Mouse (Mus musculus) brown adipose tissue, adult 24 weeks (tissue): ENCODE data around the gene Efs. TPM values are rescaled to one million over a fixed set of nuclear protein-coding genes. Genes with fewer than 3 reads are reported as not detected.

Experiments used
- H3K27ac ChIP-seq: fragments of 200-500 bp; replicated peaks from 2 replicates; pipeline ENCODE4 v1.5.1; 2012; ENCODE audit warnings: low read depth, mild to moderate bottlenecking, low read length
- H3K4me1 ChIP-seq: fragments of 200-500 bp; 2 replicates; pipeline ENCODE4 v1.6.1; 2012; ENCODE audit warnings: low read length, mixed read lengths; ENCODE audit not compliant: control insufficient read depth, insufficient read depth, insufficient read length
- H3K4me3 ChIP-seq: fragments of 200-500 bp; 2 replicates; pipeline ENCODE4 v1.5.1; 2012; ENCODE audit warnings: low read depth, mild to moderate bottlenecking, low read length, moderate library complexity; ENCODE audit not compliant: insufficient read depth
- polyA plus RNA-seq: library from polyadenylated mRNA; stranded (reverse); fragments of >200 nt; gene quantifications from 2 replicates; pipeline ENCODE4 v1.2.4, GENCODE M21; 2012; ENCODE audit not compliant: missing spikeins, insufficient read depth, insufficient read length

Efs gene
- polyA plus RNA-seq, 1 experiment: 3.4 TPM

- H3K4me1 ChIP-seq: peaks cover 3% of the 10 kb centered on the region; the same call in 1 of the 2 replicates
- H3K27ac ChIP-seq: no peak overlapping the region
- H3K4me3 ChIP-seq: peak overlapping the region; percentile 96
Observed at GRCm38 (mm10) chr14:54913343-54913742, 12.6 kb downstream of the Efs start.

- no peak within 1 kb of the TSS for H3K27ac ChIP-seq
- peak within 1 kb of the TSS; percentile 96 for H3K4me3 ChIP-seq
- peaks cover 3% of the 10 kb centered on the region; the same call in 1 of the 2 replicates for H3K4me1 ChIP-seq
Observed at GRCm38 (mm10) chr14:54912886-54913285, 13.0 kb downstream of the Efs start, which contains the start of gene Slc22a17. TSS of gene Slc22a17 (minus strand) at chr14:54913132.

GRCm38 (mm10) chr14:54912109-54912850 lies 13.6 kb downstream of the Efs start:
- Histone ChIP-seq H3K27ac (no peak overlapping the region), H3K4me3 (peak overlapping the region; percentile 96), H3K4me1 (peaks cover 3% of the 10 kb centered on the region; the same call in 1 of the 2 replicates)

- H3K4me3 ChIP-seq: no peak overlapping the region
- H3K4me1 ChIP-seq: peaks cover 3% of the 10 kb centered on the region; the same call in 1 of the 2 replicates
- H3K27ac ChIP-seq: no peak overlapping the region
Observed at GRCm38 (mm10) chr14:54908682-54909081, 17.2 kb downstream of the Efs start.

DNA sequence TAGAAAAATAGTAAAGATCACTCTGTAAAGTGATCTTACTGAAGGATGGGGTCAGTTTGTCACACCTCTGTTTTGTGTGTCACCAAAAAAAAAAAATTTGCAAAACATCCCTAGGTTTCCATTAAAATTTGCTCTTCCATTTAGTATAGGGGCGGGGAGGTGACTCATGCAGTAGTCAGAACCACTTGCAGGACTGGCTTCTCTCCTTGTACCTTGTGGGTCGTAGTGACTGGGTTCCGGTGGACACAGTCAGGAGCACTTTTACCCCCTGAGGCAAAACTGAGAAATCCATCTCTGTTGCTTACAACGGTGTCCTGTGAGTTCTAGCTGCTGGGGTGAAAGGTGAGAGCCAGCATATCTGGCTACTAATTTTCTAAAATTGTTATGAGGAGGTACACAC lies 22.3 kb downstream of the Efs start:
- Histone ChIP-seq H3K4me1 (no peaks in the 10 kb centered on the region), H3K27ac (no peak overlapping the region), H3K4me3 (no peak overlapping the region)

DNA sequence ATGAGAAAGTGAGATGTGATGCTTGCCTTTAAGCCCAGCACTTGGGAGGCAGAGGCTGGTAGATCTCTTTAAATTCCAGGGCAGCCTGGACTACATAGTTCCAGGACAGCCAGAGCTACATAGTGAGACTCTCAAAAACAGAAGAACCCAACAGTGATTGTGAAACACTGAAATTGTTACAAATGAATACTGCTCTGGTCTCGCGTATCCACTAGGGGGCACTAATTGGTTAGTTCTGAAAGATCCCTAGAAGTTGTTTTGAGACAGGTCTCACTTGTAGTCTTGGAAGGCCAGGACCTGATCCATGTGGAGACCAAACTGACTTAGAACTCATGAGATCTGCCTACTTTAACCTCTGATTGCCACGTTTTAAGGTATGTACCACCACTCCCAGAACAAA lies 25.5 kb downstream of the Efs start:
- no peak overlapping the region for H3K27ac ChIP-seq
- no peak overlapping the region for H3K4me3 ChIP-seq
- no peaks in the 10 kb centered on the region for H3K4me1 ChIP-seq

DNA sequence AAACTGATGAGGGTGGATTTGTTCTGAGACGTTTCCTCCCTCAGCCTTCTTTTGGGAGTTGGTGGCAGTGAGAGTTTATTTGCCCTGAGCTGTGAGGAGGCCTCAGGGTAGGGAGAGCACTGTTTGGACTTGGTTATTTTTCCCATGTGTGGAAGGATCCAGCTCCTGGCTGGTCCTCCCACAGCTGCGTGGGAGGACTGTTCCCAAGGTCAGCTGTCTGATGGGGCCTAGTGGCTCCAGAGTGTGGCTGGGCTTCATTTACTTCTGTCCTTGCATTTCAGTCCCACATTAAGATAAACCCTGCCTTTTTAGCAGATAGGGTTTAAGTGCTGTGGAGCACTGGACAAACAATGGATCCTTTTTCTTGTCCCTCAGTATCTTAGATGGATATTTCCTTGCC lies 28.5 kb downstream of the Efs start:
- no peaks in the 10 kb centered on the region; the same call in 1 of the 2 replicates for H3K4me1 ChIP-seq
- no peak overlapping the region for H3K27ac ChIP-seq
- no peak overlapping the region for H3K4me3 ChIP-seq

GRCm38 (mm10) chr14:54894296-54895151 lies 31.4 kb downstream of the Efs start:
- Histone ChIP-seq H3K27ac (peak overlapping the region; percentile 46; the same call in 1 of the 2 replicates), H3K4me3 (peak overlapping the region; percentile 89), H3K4me1 (no peaks in the 10 kb centered on the region; the same call in 1 of the 2 replicates)

GRCm38 (mm10) chr14:54893651-54894181 lies 32.2 kb downstream of the Efs start:
- H3K4me3 ChIP-seq: peak overlapping the region; percentile 64
- H3K27ac ChIP-seq: peak overlapping the region; percentile 78
- H3K4me1 ChIP-seq: no peaks in the 10 kb centered on the region; the same call in 1 of the 2 replicates

DNA sequence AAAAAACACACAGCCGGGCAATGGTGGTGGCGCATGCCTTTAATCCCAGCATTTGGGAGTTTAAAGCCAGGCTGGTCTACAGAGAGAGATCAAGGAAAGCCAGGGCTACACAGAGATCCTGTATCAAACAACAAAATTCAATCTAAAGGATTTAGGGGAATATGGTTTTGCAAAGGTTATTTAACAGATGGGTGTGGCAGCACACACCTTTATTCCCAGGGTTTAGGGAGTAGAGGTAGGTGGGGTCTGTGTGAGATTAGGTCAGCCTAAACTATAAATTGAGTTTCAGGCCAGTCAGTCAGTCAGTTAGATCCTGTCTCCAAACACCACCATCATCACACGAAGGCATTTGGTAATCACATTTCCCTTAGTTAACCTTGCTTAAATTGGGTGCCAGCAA lies 33.7 kb downstream of the Efs start, which contains the start of gene Pabpn1:
TSS of gene Pabpn1 (plus strand) at position 301 of the 400 bp plus-strand sequence.
- Histone ChIP-seq H3K4me3 (peak within 1 kb of the TSS; percentile 64), H3K4me1 (no peaks in the 10 kb centered on the region; the same call in 1 of the 2 replicates), H3K27ac (peak within 1 kb of the TSS; percentile 78)

- H3K4me1 ChIP-seq: 0 out of 2 replicates have a peak, but pooled peaks cover 2% of the 10 kb centered on the region
- H3K4me3 ChIP-seq: no peak overlapping the region
- no peak overlapping the region for H3K27ac ChIP-seq
Observed at GRCm38 (mm10) chr14:54885309-54885708, 40.6 kb downstream of the Efs start.

- Histone ChIP-seq H3K4me1 (0 out of 2 replicates have a peak, but pooled peaks cover 2% of the 10 kb centered on the region), H3K27ac (peak overlapping the region; percentile 88), H3K4me3 (peak overlapping the region; percentile 75)
Observed at GRCm38 (mm10) chr14:54884022-54884712, 41.8 kb downstream of the Efs start.

GRCm38 (mm10) chr14:54883154-54884021 lies 42.5 kb downstream of the Efs start, which contains the start of the genes Bcl2l2 and Gm20521:
TSS of gene Bcl2l2 (plus strand) at chr14:54883377.
TSS of gene Gm20521 (plus strand) at chr14:54883441.
- 0 out of 2 replicates have a peak, but pooled peaks cover 2% of the 10 kb centered on the region for H3K4me1 ChIP-seq
- peak within 1 kb of the TSS; percentile 75 for H3K4me3 ChIP-seq
- H3K27ac ChIP-seq: peak within 1 kb of the TSS; percentile 92
